Mouse (Mus musculus) kidney, postnatal 25 days (tissue): ENCODE measurements around the gene Gm20388.
"Not testable (repeated sequence)": the region's sequence is repeated elsewhere in the genome, so short reads cannot be mapped to it uniquely, and the experiment has no call there.

Experiments
- DNase-seq, 2 experiments: peaks; one replicate each; pipeline ENCODE4 v3.0.0; 2021; ENCODE audit warnings: mixed read lengths in 2 of 2

Gene Gm20388

GRCm38 (mm10) chr8:121310976-121311819, 1400.6 kb downstream of the Gm20388 start:
- DNase-seq = peak in 1 of 2 experiments; percentile 71

- DNase-seq = no peak
These were observed 1402.8 kb downstream of the Gm20388 start for GRCm38 (mm10) chr8:121313458-121313857.

- no peak for DNase-seq
These were observed 1403.4 kb downstream of the Gm20388 start for GRCm38 (mm10) chr8:121314036-121314435.

DNA sequence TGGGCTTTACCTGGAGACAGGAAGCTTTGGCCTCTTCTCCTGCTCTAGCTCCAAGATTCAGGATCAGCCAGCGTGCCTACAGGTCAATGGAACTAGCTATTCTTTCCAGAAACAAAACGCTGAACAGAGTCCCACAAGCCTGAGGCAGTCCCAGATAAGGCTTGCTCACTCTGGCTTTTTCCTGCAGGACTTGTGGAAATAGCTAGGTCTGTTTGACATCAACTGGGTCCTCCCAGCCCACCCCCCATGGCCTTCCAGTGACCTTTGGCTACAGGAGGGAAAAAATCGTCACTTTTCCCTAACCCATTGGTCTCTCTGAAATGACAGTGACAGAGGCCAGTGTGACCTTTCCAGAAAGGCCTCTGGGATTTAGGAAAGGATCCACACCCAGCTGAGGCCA, 1404.9 kb downstream of the Gm20388 start:
- DNase-seq = no peak

DNA sequence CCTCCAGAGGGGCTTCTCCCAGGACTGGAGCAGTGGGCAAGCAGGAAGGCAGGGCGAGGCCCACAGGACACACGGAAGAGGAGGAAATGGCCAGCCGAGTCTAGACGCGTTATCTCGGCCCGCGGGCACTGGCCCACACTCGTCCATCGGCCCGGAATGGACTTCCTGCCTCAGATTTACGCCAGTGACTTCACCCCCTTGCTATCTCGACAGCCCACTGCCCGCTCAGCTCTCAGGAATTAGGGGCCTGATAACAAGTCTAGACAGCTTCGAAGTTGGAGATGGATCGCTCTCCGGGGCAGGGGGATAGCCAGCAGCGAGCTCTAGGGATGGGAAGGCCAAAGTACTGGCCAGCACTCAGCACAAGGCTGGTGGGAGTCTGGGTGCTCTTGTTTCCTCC, 1405.4 kb downstream of the Gm20388 start:
- DNase-seq = no peak

DNA sequence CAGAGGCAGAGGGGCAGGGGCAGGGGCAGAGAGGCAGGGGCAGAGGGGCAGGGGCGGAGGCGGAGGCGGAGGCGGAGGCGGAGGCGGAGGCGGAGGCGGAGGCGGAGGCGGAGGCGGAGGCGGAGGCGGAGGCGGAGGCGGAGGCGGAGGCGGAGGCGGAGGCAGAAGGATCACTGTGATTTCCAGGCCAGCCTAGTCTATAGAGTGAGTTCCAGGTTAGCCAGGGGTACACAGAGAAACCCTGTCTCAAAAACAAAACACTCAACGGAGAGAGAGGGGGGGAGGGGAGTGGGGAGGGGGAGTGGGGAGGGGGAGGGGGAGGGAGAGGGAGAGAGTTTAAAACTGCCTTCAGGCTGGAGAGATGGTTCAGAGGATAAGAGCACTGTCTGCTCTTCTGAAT, 1408.1 kb downstream of the Gm20388 start:
- DNase-seq = not testable (repeated sequence)

- no peak for DNase-seq
These were observed 1408.8 kb downstream of the Gm20388 start for GRCm38 (mm10) chr8:121319491-121319890.

GRCm38 (mm10) chr8:121326164-121326910, 1415.7 kb downstream of the Gm20388 start:
- no peak for DNase-seq

DNA sequence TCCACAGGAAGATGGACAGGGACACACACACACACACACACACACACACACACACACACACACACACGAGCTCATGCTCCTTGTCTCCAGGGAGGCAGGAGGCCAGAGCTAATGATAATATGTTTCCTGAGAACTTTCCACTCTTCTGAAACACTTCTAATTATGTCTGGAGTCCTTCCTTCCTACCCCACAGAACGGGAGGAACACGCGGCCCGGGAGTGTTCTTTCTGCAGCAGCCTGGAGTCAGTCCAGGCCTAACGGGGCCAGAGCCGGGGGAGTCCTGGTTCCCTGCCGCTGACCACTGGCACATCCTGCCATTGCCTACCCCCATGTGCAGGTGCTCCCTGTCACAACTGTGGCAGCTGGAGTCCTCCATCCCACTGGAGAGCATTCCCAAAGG, 1421.8 kb downstream of the Gm20388 start:
- DNase-seq = peak; percentile 68 to 87

DNA sequence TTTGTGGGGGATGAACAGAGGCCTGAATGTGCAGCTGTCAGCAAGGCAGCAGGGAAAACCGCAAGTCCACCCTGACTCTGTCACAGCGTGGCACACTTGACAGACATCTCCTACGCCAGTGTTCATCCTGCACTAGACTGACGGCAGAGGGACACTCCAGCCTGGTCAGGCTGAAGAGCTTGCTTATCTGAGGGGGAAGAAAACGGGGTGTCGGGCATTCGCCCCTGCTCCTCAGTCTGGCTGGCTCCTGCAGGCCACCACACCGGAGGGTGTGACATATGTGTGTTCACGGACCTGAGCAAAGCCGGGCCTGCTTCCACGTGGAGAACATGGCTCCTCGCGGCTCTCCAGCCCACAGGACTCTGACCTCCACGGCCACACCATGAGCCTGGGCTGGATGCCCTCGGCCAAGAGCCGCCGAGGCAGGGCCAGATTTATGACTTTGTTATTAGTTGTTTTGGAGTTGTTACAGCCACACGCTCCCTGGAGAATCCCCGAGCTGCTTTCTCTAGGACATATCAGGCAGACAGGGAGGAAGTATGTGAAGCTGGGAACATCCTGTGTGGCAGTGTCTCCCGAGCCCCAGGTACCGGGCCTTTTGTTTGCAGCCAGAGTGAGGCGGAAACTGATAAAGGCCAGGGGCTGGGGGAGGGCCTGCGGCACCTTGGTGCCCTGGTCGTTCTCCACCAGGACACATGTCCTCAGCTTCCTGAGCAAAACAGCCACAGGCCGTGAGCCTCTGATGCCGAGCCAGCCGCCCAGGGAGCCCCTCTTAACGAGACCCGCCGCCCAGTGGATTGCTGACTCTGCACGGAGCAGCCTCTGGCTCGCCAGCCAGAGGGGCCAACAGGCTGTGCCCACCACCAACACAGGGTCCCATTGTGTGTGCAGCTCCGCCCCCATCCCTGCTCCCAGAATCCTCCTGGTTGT, 1424.1 kb downstream of the Gm20388 start:
- DNase-seq = peak; percentile 73 to 88

GRCm38 (mm10) chr8:121335684-121336083, 1425.0 kb downstream of the Gm20388 start:
- no peak for DNase-seq

DNA sequence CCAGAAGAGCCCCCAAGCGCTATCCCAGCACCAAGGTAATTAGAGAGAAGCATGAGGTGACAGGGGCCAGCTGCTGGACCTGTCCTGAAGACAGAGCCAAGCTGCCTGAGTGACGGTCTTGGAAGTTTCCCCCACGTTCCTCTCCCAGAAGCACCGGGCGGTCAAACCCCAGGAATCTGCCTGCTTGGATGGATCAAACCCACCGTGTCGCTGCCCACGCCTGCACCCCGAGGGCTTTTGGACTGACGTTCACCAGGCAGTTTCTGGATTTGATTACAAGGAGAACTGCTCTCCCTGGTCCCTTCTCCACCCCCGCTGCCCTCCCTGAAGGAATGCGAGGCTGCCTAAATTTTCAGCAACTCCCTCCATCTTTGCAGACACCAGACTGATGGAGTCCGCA, 1432.3 kb downstream of the Gm20388 start:
- DNase-seq = no peak

DNA sequence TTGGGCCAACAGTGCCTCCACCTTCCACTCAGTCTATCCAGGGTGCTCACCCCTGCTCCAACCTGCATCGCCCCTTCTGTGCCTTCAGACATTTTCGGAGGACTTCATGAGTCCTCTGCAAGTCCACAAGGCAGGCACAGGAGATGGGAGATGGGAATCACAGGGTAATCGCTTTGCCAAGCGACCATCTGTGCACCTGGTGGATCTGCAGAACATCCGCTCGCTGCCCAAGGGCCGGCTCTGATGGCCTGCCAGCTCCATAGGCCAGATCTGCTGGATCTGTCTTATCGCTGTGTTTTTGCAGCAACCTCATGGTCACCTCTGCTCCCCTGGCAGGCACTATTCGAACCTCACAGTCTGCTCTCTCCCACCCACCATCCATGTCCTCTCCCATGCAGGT, 1433.8 kb downstream of the Gm20388 start:
- DNase-seq = no peak

DNA sequence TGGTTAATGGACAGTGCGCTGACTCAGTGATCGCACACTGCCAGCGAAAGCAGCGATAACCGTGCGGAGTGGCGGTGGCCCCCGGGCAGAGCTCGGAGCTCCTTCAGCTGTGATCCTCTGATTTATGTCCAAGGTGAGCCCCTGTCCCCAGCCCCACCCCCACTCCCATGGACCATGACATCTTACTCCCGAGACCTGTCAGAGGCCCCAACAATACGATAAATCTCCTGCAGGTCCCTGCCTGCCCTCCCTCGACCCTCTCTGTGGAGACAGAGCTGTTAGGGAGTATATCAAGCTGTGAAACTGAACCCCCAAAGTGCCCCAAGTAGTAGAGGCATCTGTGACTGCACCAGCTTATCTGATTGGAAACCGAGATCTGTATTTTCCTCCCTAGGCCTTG, 1435.5 kb downstream of the Gm20388 start:
- DNase-seq = no peak

- DNase-seq = peak; percentile 56 to 75
These were observed 1436.2 kb downstream of the Gm20388 start for GRCm38 (mm10) chr8:121346862-121347261.

- no peak for DNase-seq
These were observed 1438.4 kb downstream of the Gm20388 start for GRCm38 (mm10) chr8:121348998-121349397.

DNA sequence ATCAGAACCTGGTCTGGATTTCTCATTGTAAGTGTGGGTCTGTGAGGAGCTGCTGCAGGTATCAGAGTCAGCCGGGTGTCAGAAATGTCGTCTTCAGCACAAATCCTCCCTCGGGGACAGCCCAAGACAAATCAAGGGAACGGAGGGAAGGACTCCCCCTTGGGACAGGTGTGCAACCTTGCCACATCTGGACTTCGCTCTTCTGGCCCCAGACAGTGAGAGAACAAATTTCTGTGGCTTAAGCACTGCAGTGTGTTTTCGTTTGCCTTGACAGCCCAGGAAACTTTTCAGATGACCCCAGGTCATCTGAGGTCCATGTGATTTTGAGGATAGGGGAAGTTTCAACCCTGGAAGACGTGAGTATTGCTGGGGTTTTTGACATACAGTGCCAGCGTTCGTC, 1440.2 kb downstream of the Gm20388 start:
- no peak for DNase-seq

GRCm38 (mm10) chr8:121354844-121355243, 1444.2 kb downstream of the Gm20388 start:
- DNase-seq = no peak

DNA sequence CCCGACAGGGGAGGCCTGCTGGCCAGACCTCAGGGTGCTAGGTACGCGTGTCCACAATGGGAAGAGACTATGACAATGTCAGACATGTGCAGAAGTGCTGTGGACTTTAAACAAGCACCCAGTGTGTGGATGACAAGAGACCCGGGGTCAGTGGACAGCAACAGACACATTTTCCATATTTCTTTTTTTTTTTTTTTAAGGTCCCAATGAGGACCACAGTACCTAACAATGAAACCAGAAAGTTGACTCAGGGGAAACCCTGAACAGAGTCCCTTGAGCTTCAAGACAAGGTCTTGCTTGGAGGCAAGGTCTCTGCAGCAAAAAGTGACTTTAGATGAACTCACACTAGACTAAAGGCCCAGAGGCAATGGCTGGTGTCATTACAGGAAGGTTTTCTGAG, 1446.8 kb downstream of the Gm20388 start:
- no peak for DNase-seq

GRCm38 (mm10) chr8:121358609-121359008, 1448.0 kb downstream of the Gm20388 start:
- peak in 1 of 2 experiments; percentile 30 for DNase-seq

DNA sequence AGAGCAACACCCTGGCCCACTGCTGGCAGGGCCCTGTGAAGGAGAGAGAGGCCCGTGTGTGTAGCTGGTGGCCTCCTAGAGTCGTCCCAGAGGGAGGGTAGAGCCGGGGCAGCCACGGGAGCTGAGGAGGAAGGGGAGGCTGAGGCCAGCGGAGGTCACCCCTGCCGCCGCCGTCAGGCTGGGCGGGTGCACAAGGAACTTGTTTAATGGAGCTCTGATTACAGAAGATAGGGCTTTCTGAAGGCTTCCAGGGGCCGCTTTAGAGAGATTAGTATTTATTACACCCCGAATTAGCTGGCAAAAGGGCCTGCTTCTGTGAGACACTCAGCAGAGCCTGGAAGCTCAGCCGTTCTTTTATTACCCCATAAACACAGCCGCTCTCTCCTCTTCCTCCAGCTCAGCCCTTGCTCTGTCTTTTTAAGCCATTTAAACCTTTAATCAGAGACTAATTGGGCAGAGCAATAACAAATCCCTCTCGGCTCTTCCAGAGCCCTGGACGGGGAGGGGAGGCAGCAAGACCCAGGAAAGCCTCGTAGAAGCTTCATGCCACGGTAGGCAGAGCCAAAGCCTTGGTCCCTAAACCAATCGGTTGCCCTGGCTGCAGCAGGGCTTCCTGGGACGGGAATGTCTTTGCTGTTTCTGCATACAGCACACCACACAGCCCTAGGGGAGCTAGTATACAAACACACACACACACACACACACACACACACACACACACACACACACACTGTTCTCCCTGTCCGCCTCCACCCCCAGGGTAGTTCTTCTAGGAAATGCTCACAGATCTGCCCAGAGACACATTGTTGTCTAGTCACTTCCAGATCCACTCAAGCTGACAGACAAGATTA, 1448.7 kb downstream of the Gm20388 start:
- DNase-seq = peak; percentile 44 to 63

- no peak for DNase-seq
These were observed 1449.4 kb downstream of the Gm20388 start for GRCm38 (mm10) chr8:121360001-121360400.
